ENCODE assay signal across 19 mouse cellular contexts in genomic region chr11:52435466-52435865, GRCm38 (mm10).
"Had no signal": no experiment of that assay in that cellular context is flagged by ENCODE, and none has a peak within 500 bp of the region (broad histone marks: within the 10 kb centered on the region; RNA-seq: fewer than 3 reads in every experiment).

No protein-coding gene starts in this region.

- H3K4me3 ChIP-seq: midbrain, embryonic 10.5 days; midbrain, embryonic 12.5 days; myocyte; neural tube, embryonic 13.5 days; neural tube, embryonic 15.5 days had no signal

- DNase-seq: lung, adult 18-20 months; lung, embryonic 14.5 days; lung, postnatal 10 days; lung, postnatal 4 days; midbrain, embryonic 14.5 days; retina, postnatal 1 day; right cerebral cortex, adult 18-20 months; right cerebral cortex, postnatal 25 days; right cerebral cortex, postnatal 4 days; spleen, adult 18-20 months; thymus, adult 18-20 months; thymus, postnatal 14 days; thymus, postnatal 36 days had no signal

- H3K4me1 ChIP-seq: midbrain, embryonic 12.5 days had no signal

- ATAC-seq: midbrain, embryonic 16.5 days had no signal

- H3K27ac ChIP-seq: midbrain, embryonic 10.5 days; midbrain, embryonic 12.5 days; neural tube, embryonic 13.5 days; neural tube, embryonic 15.5 days had no signal

- H3K9ac ChIP-seq: lung, embryonic 14.5 days; midbrain, embryonic 12.5 days; neural tube, embryonic 13.5 days; neural tube, embryonic 15.5 days had no signal

- H3K4me2 ChIP-seq: lung, embryonic 14.5 days; midbrain, embryonic 12.5 days; neural tube, embryonic 13.5 days; neural tube, embryonic 15.5 days had no signal

- H3K9me3 ChIP-seq: midbrain, embryonic 10.5 days; neural tube, embryonic 15.5 days had no signal

- H3K36me3 ChIP-seq: midbrain, embryonic 10.5 days; midbrain, embryonic 12.5 days; neural tube, embryonic 13.5 days; neural tube, embryonic 15.5 days had no signal
